18 mouse cellular contexts compared by ENCODE assay signal in the genomic region with DNA sequence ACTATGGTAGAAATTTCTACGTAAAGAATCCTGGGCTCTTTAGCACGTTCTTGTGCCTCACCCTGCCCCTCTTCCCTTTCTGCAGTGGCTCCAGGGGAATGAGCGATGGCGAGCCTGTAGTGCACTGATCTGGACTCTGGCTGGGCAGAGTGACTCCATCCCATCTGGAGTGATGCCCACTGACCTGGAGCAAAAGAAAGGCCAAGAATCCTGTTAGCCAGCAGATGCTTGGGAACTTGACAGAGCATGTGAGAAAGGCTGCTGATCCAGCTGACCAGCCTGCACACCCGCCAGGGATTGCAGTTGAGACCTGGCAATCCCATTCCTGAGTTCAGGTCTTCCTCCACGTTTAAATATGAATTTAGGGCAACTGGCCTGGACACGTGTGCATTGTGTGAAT.
DNase-seq lines count a peak whose midpoint lies in the region; ATAC-seq lines count a peak whose summit lies in the region.
"Had no signal": no experiment of that assay in that cellular context is flagged by ENCODE, and none has a peak within 500 bp of the region (broad histone marks: within the 10 kb centered on the region; RNA-seq: fewer than 3 reads in every experiment).

No protein-coding gene starts in this region.

- no peak overlapping the region for H3K9ac ChIP-seq in hindbrain, embryonic 16.5 days (ENCODE audit: low read depth, low read length)
- H3K9ac ChIP-seq: heart, embryonic 15.5 days; limb, embryonic 12.5 days; liver, postnatal 0 days; midbrain, embryonic 12.5 days; neural tube, embryonic 12.5 days had no signal

- no peak overlapping the region for H3K4me2 ChIP-seq in hindbrain, embryonic 16.5 days (ENCODE audit: low read length)
- H3K4me2 ChIP-seq: heart, embryonic 15.5 days; limb, embryonic 12.5 days; midbrain, embryonic 12.5 days; neural tube, embryonic 12.5 days had no signal

- 50% methylated on average over 7 of the region's 7 CpGs for WGBS in hindbrain, embryonic 16.5 days
- 61% methylated on average over 7 of the region's 7 CpGs for WGBS in hindbrain, embryonic 10.5 days

- H3K9me3 ChIP-seq in hindbrain, embryonic 16.5 days (ENCODE audit: control insufficient read depth, low read length): no peaks in the 10 kb centered on the region
- H3K9me3 ChIP-seq in hindbrain, embryonic 10.5 days: 0 out of 2 replicates have a peak, but pooled peaks cover 10% of the 10 kb centered on the region
- H3K9me3 ChIP-seq: heart, embryonic 15.5 days; limb, embryonic 12.5 days had no signal

- no peak for DNase-seq in hindbrain, embryonic 10.5 days (ENCODE audit: low spot score)
- DNase-seq in lung, postnatal 14 days: peak; percentile 13
- DNase-seq in lung, postnatal 4 days: no peak
- peak; percentile 31 for DNase-seq in kidney, adult 9 months
- DNase-seq in kidney, postnatal 36 days: peak; percentile 48 to 56
- no peak for DNase-seq in testis, postnatal 14 days (ENCODE audit: low spot score)
- DNase-seq: cerebellum, adult 11-12 months; liver, postnatal 0 days had no signal

- H3K4me3 ChIP-seq in hindbrain, embryonic 16.5 days (ENCODE audit: low read length): no peak overlapping the region
- no peak overlapping the region for H3K4me3 ChIP-seq in hindbrain, embryonic 10.5 days
- H3K4me3 ChIP-seq: erythroblast, embryonic 14.5 days; heart, embryonic 15.5 days; limb, embryonic 12.5 days; midbrain, embryonic 12.5 days; neural tube, embryonic 12.5 days had no signal

- no peak overlapping the region for H3K27ac ChIP-seq in hindbrain, embryonic 16.5 days (ENCODE audit: low read depth, low read length)
- no peak overlapping the region for H3K27ac ChIP-seq in hindbrain, embryonic 10.5 days
- H3K27ac ChIP-seq: heart, embryonic 15.5 days; limb, embryonic 12.5 days; midbrain, embryonic 12.5 days; neural tube, embryonic 12.5 days had no signal

- ATAC-seq in hindbrain, embryonic 16.5 days: peak; percentile 50
- ATAC-seq in megakaryocyte progenitor cell, adult 5-6 weeks (replicated peaks; ENCODE audit: poor library complexity): no peak
- ATAC-seq: inflammation-experienced regulatory T-cells, adult 6 months; liver, postnatal 0 days; Patski had no signal

- H3K36me3 ChIP-seq in hindbrain, embryonic 16.5 days (ENCODE audit: control insufficient read depth, insufficient read depth, low read length): no peaks in the 10 kb centered on the region
- no peaks in the 10 kb centered on the region for H3K36me3 ChIP-seq in hindbrain, embryonic 10.5 days
- H3K36me3 ChIP-seq: heart, embryonic 15.5 days; limb, embryonic 12.5 days; midbrain, embryonic 12.5 days; neural tube, embryonic 12.5 days had no signal

- H3K4me1 ChIP-seq in hindbrain, embryonic 16.5 days (ENCODE audit: control insufficient read depth, insufficient read depth, low read depth, low read length): peaks cover 13% of the 10 kb centered on the region
- H3K4me1 ChIP-seq in hindbrain, embryonic 10.5 days (replicated peaks): peaks cover 23% of the 10 kb centered on the region
- H3K4me1 ChIP-seq: heart, embryonic 15.5 days; limb, embryonic 12.5 days had no signal

- H3K27me3 ChIP-seq in hindbrain, embryonic 16.5 days (replicated peaks; ENCODE audit: control insufficient read depth, insufficient read depth, low read length): no peaks in the 10 kb centered on the region
- no peaks in the 10 kb centered on the region for H3K27me3 ChIP-seq in hindbrain, embryonic 10.5 days (ENCODE audit: insufficient read depth, poor library complexity, severe bottlenecking)
- H3K27me3 ChIP-seq: CH12.LX; heart, embryonic 15.5 days; limb, embryonic 12.5 days; midbrain, embryonic 12.5 days; neural tube, embryonic 12.5 days; Patski had no signal

Comparison
In these comparisons a context has a peak if more than half of its experiments do, and no peak if none do; other contexts are left out.
1. DNase-seq: peak in lung, postnatal 14 days (single experiment), kidney, adult 9 months (single experiment) and kidney, postnatal 36 days (2 of 2); none in hindbrain, embryonic 10.5 days (single experiment), lung, postnatal 4 days (0 of 2) and testis, postnatal 14 days (single experiment).